Mouse (Mus musculus): ENCODE results near the gene Bst2.

Gene Bst2

GRCm38 (mm10) chr8:71485142-71486135 is 51.8 kb downstream of the Bst2 start, which contains the start of gene Ano8:
Gene Ano8, minus strand, starts transcription at chr8:71485963.
- WGBS, result 4% methylated on average over 58 of the region's 58 CpGs

- WGBS, result 93% methylated on average over 19 of the region's 19 CpGs
Observed at GRCm38 (mm10) chr8:71484736-71485135, 52.5 kb downstream of the Bst2 start.
